Comparison of ENCODE assay signal across 14 mouse cellular contexts in the genomic region with DNA sequence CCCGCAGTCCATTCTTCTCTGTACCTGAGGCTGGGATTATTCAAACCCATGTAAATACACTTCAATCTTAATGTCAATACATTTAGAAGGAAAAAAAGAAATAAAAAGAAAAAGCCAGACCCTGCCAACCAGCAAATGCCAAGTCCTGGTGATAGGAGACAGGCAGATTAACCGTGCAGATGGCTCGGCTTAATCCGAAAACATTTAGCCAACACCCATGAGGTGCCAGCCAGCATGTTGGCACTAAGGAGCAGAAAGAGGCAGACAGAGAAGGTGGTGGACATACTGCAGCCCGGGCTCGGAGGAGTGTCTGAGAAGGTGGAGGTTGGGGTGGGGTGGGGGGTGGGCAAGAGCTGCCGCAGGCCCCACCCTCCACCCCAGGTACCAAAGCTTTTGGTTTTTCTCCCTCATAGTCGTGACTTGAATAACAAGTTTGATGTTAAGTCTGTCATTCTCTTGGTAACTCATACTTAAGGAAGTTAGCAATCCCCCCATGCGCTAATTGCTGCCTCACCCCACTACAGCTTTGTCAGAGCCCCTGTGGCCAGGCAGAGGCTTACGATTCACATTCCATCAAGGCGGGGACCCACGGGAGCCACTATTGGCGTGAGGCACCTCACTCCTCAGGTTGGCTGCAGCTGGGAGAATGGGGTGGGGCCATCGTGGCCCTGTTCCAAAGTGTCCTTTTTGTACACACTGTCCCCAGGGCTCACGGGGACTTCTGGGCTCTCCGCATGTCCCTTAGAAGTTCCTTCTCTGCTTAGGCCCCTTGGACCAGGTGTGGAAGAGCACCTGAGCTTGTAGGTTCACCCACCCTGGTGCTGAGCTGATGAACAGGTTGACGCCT.
DNase-seq lines count a peak whose midpoint lies in the region; ATAC-seq and TF ChIP-seq lines count a peak whose summit lies in the region.
"Had no signal": no experiment of that assay in that cellular context is flagged by ENCODE, and none has a peak within 500 bp of the region (broad histone marks: within the 10 kb centered on the region; RNA-seq: fewer than 3 reads in every experiment).

No protein-coding gene starts in this region.

- 70% methylated on average over 17 of the region's 17 CpGs for WGBS in forebrain, postnatal 0 days
- 90% methylated on average over 17 of the region's 17 CpGs for WGBS in forebrain, embryonic 12.5 days
- 59% methylated on average over 16 of the region's 17 CpGs for WGBS in lung, postnatal 0 days
- WGBS in cerebellum, adult 2 months, result 42% methylated on average over 17 of the region's 17 CpGs
- 67% methylated on average over 17 of the region's 17 CpGs for WGBS in embryonic facial prominence, embryonic 15.5 days

- no peaks in the 10 kb centered on the region for H3K36me3 ChIP-seq in forebrain, postnatal 0 days (ENCODE audit: insufficient read depth)
- H3K36me3 ChIP-seq in forebrain, embryonic 12.5 days (replicated peaks), result no peaks in the 10 kb centered on the region
- H3K36me3 ChIP-seq in lung, postnatal 0 days (ENCODE audit: insufficient read depth, low read length), result no peaks in the 10 kb centered on the region
- H3K36me3 ChIP-seq in embryonic facial prominence, embryonic 15.5 days, result no peaks in the 10 kb centered on the region
- H3K36me3 ChIP-seq: hindbrain, embryonic 12.5 days; limb, embryonic 10.5 days; liver, embryonic 13.5 days had no signal

- peak; percentile 55; the same call in 1 of the 2 replicates for ATAC-seq in forebrain, postnatal 0 days
- ATAC-seq in forebrain, embryonic 12.5 days (ENCODE audit: low FRiP score), result no peak
- ATAC-seq in lung, postnatal 0 days, result peak; percentile 64; the same call in 1 of the 2 replicates
- no peak for ATAC-seq in embryonic facial prominence, embryonic 15.5 days (ENCODE audit: insufficient number of reproducible peaks, low FRiP score, low TSS enrichment, low read depth)
- ATAC-seq: intestine, embryonic 16.5 days had no signal

- TF ChIP-seq EP300 in lung, postnatal 0 days (IDR thresholded peaks at IDR 0.05), result no peak

- no peaks in the 10 kb centered on the region for H3K9me3 ChIP-seq in forebrain, postnatal 0 days (ENCODE audit: low read length)
- no peaks in the 10 kb centered on the region for H3K9me3 ChIP-seq in forebrain, embryonic 12.5 days
- no peaks in the 10 kb centered on the region for H3K9me3 ChIP-seq in lung, postnatal 0 days (ENCODE audit: low read length)
- H3K9me3 ChIP-seq in embryonic facial prominence, embryonic 15.5 days (replicated peaks), result no peaks in the 10 kb centered on the region
- H3K9me3 ChIP-seq: hindbrain, embryonic 12.5 days; limb, embryonic 10.5 days; liver, embryonic 13.5 days had no signal

- TF ChIP-seq POLR2A in cerebellum, adult 2 months (IDR thresholded peaks at IDR 0.05; ENCODE audit: borderline replicate concordance, insufficient read depth, low read length), result no peak

- H3K27ac ChIP-seq in forebrain, postnatal 0 days (ENCODE audit: low read depth, low read length), result no peak overlapping the region
- H3K27ac ChIP-seq in forebrain, embryonic 12.5 days, result no peak overlapping the region
- no peak overlapping the region for H3K27ac ChIP-seq in lung, postnatal 0 days (ENCODE audit: low read length)
- no peak overlapping the region for H3K27ac ChIP-seq in cerebellum, adult 2 months (ENCODE audit: insufficient read depth, low read length)
- 0 out of 2 replicates have a peak overlapping the region, but pooled peaks have one; percentile 48 for H3K27ac ChIP-seq in embryonic facial prominence, embryonic 15.5 days (replicated peaks)
- H3K27ac ChIP-seq: heart, adult 2 months; hindbrain, embryonic 12.5 days; limb, embryonic 10.5 days; liver, embryonic 13.5 days had no signal

- H3K4me2 ChIP-seq in forebrain, postnatal 0 days (ENCODE audit: low read depth), result no peak overlapping the region
- H3K4me2 ChIP-seq in forebrain, embryonic 12.5 days, result no peak overlapping the region
- H3K4me2 ChIP-seq in lung, postnatal 0 days (replicated peaks; ENCODE audit: low read depth, low read length), result no peak overlapping the region
- no peak overlapping the region for H3K4me2 ChIP-seq in embryonic facial prominence, embryonic 15.5 days (replicated peaks)
- H3K4me2 ChIP-seq: hindbrain, embryonic 12.5 days; liver, embryonic 13.5 days had no signal

- H3K27me3 ChIP-seq in forebrain, postnatal 0 days (ENCODE audit: insufficient read depth, low read length), result no peaks in the 10 kb centered on the region
- H3K27me3 ChIP-seq in forebrain, embryonic 12.5 days, result peaks cover 12% of the 10 kb centered on the region; the same call in 1 of the 2 replicates
- H3K27me3 ChIP-seq in lung, postnatal 0 days (replicated peaks; ENCODE audit: insufficient read depth, low read length), result no peaks in the 10 kb centered on the region
- no peaks in the 10 kb centered on the region for H3K27me3 ChIP-seq in cerebellum, adult 2 months (ENCODE audit: control insufficient read depth, insufficient read depth, low read length)
- no peaks in the 10 kb centered on the region for H3K27me3 ChIP-seq in embryonic facial prominence, embryonic 15.5 days
- H3K27me3 ChIP-seq: liver, embryonic 13.5 days had no signal

- TF ChIP-seq CTCF in forebrain, postnatal 0 days (IDR thresholded peaks at IDR 0.05; ENCODE audit: low read depth), result no peak
- no peak for TF ChIP-seq CTCF in lung, postnatal 0 days (IDR thresholded peaks at IDR 0.05)
- TF ChIP-seq CTCF in cerebellum, adult 2 months (IDR thresholded peaks at IDR 0.05; ENCODE audit: borderline replicate concordance, insufficient read depth, low read depth, low read length), result no peak

- no peak overlapping the region for H3K4me3 ChIP-seq in forebrain, postnatal 0 days (ENCODE audit: low read depth, low read length)
- H3K4me3 ChIP-seq in forebrain, embryonic 12.5 days (replicated peaks), result no peak overlapping the region
- H3K4me3 ChIP-seq in lung, postnatal 0 days (ENCODE audit: low read depth, low read length), result no peak overlapping the region
- no peak overlapping the region for H3K4me3 ChIP-seq in cerebellum, adult 2 months (replicated peaks; ENCODE audit: insufficient read depth, low read depth, low read length)
- no peak overlapping the region for H3K4me3 ChIP-seq in embryonic facial prominence, embryonic 15.5 days (replicated peaks)
- H3K4me3 ChIP-seq: heart, adult 2 months; hindbrain, embryonic 12.5 days; limb, embryonic 10.5 days; liver, embryonic 13.5 days had no signal

- peak; percentile 81 for DNase-seq in forebrain, postnatal 0 days
- no peak for DNase-seq in lung, postnatal 0 days (ENCODE audit: low spot score)
- no peak for DNase-seq in lung, postnatal 4 days
- peak; percentile 76 to 84 for DNase-seq in cerebellum, adult 2 months
- no peak for DNase-seq in frontal cortex, postnatal 14 days (ENCODE audit: low spot score in 2 of 2)
- DNase-seq: heart, adult 2 months; layer of hippocampus, adult 9-11 months; liver, embryonic 13.5 days; lung, postnatal 14 days had no signal

- no peak overlapping the region for H3K9ac ChIP-seq in forebrain, postnatal 0 days
- H3K9ac ChIP-seq in forebrain, embryonic 12.5 days, result no peak overlapping the region
- H3K9ac ChIP-seq in lung, postnatal 0 days (replicated peaks; ENCODE audit: low read depth), result no peak overlapping the region
- H3K9ac ChIP-seq in embryonic facial prominence, embryonic 15.5 days, result no peak overlapping the region
- H3K9ac ChIP-seq: hindbrain, embryonic 12.5 days; liver, embryonic 13.5 days had no signal

- H3K4me1 ChIP-seq in forebrain, postnatal 0 days (ENCODE audit: insufficient read depth), result no peaks in the 10 kb centered on the region
- H3K4me1 ChIP-seq in forebrain, embryonic 12.5 days, result no peaks in the 10 kb centered on the region; the same call in 1 of the 2 replicates
- H3K4me1 ChIP-seq in lung, postnatal 0 days (ENCODE audit: insufficient read depth, low read depth, low read length), result no peaks in the 10 kb centered on the region
- peaks cover 15% of the 10 kb centered on the region for H3K4me1 ChIP-seq in cerebellum, adult 2 months (ENCODE audit: control insufficient read depth, insufficient read depth, low read length)
- peaks cover 5% of the 10 kb centered on the region; the same call in 1 of the 2 replicates for H3K4me1 ChIP-seq in embryonic facial prominence, embryonic 15.5 days
- H3K4me1 ChIP-seq: hindbrain, embryonic 12.5 days; liver, embryonic 13.5 days had no signal

Comparison
In these comparisons a context has a peak if more than half of its experiments do, and no peak if none do; other contexts are left out.
1. ATAC-seq: peak in forebrain, postnatal 0 days (single experiment) and lung, postnatal 0 days (single experiment); none in forebrain, embryonic 12.5 days (single experiment) and embryonic facial prominence, embryonic 15.5 days (single experiment).
2. DNase-seq: peak in forebrain, postnatal 0 days (single experiment) and cerebellum, adult 2 months (2 of 2); none in lung, postnatal 0 days (single experiment), lung, postnatal 4 days (0 of 2) and frontal cortex, postnatal 14 days (0 of 2).